Mouse (Mus musculus): Measurements from ENCODE around the gene Dot1l. TPM values are rescaled to one million over a fixed set of nuclear protein-coding genes. Genes with fewer than 3 reads are reported as not detected.

Dot1l gene
- polyA plus RNA-seq, 1 experiment from 2014 or later = 25.7 TPM

DNA sequence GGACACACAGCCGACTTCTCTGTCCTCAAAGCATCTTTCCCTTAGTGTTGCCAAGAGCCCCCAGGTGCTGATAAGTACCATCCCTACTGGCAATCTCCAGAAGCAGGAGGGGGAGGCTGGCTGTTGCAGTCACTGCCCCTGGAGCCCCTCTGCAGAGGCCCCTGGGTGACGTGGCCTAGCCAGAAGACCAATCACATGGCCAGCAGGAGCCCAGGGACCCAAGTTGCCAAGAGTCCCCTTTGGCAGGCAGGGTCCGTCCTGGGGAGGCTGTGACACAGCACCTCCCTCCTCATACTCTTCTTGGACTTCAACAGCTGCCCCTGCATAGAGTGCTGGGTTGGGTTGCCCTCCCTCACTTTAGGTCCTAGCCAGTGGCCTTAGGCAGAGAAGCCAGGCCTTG is 48.0 kb downstream of the Dot1l start:
- Histone ChIP-seq H3K36me3 (peaks cover 55% of the 10 kb centered on the region), H3K9ac (no peak overlapping the region), H3K9me3 (replicated peaks) (no peaks in the 10 kb centered on the region), H3K4me2 (no peak overlapping the region), H3K27me3 (replicated peaks) (peaks cover 5% of the 10 kb centered on the region), H3K4me3 (no peak overlapping the region), H3K4me1 (replicated peaks) (peaks cover 47% of the 10 kb centered on the region), H3K27ac (ENCODE audit: poor library complexity, severe bottlenecking) (no peak overlapping the region)
- 72% methylated on average over 3 of the region's 3 CpGs for WGBS
- no peak for ATAC-seq (ENCODE audit: insufficient number of reproducible peaks, low FRiP score)

DNA sequence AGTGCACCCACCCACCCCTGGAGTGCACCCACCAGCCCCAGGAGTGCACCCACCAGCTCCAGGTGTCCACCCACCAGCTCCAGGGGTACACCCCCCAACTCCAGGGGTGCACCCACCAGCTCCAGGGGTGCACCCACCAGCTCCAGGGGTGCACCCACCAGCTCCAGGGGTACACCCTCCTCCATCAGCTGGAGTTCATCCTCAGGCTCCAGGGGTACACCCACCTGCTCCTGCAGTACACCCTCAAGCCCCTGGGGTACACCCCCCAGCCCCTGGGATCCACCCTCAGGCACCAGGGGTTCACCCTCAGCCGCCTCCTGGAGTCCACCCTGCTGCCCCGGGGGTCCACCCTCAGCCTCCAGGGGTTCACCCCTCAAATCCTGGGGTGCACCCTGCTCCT is 49.3 kb downstream of the Dot1l start:
- H3K9ac ChIP-seq = peak overlapping the region; percentile 11

DNA sequence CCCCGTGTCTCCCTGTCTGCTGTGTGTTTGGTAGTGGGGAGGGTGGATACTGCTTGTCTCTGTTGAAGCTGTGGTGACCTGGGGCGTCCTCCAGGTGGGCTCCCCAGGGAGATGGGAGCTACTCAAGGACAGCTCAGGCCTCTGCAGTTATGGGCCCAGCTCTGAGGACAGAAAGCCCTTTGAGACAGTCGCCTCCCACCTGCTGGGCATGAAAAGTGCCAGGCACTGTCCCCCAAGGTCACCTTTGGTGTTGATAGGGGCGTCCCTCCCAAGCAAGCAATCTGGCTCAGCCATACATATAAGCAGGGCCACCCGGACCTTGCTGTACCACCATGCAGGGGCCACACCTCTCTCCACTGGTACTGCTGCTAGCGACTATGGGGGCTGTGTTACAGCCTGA is 49.9 kb downstream of the Dot1l start, which contains the start of gene Amh:
Gene Amh (plus strand): TSS at position 328 of the 400 bp plus-strand sequence.
- peaks cover 55% of the 10 kb centered on the region for H3K36me3 ChIP-seq
- no peak within 1 kb of the TSS for H3K4me3 ChIP-seq
- H3K9ac ChIP-seq = peak within 1 kb of the TSS; percentile 78
- H3K27ac ChIP-seq (ENCODE audit: poor library complexity, severe bottlenecking) = 0 out of 2 replicates have a peak within 1 kb of the TSS, but pooled peaks have one; percentile 12
- 0 out of 2 replicates have a peak within 1 kb of the TSS, but pooled peaks have one; percentile 80 for H3K4me2 ChIP-seq
- H3K9me3 ChIP-seq (replicated peaks) = no peaks in the 10 kb centered on the region
- peaks cover 57% of the 10 kb centered on the region for H3K4me1 ChIP-seq (replicated peaks)
- 56% methylated on average over 6 of the region's 6 CpGs for WGBS
- H3K27me3 ChIP-seq (replicated peaks) = peaks cover 12% of the 10 kb centered on the region
- ATAC-seq (ENCODE audit: insufficient number of reproducible peaks, low FRiP score) = no peak

More for the DNA sequence above, 49.3 kb downstream of the Dot1l start:
- ATAC-seq (ENCODE audit: insufficient number of reproducible peaks, low FRiP score) = no peak
- peaks cover 55% of the 10 kb centered on the region for H3K36me3 ChIP-seq
- no peak overlapping the region for H3K27ac ChIP-seq (ENCODE audit: poor library complexity, severe bottlenecking)
- no peak overlapping the region for H3K4me2 ChIP-seq
- H3K27me3 ChIP-seq (replicated peaks) = peaks cover 12% of the 10 kb centered on the region
- H3K4me3 ChIP-seq = no peak overlapping the region
- peaks cover 59% of the 10 kb centered on the region for H3K4me1 ChIP-seq (replicated peaks)
- H3K9me3 ChIP-seq (replicated peaks) = no peaks in the 10 kb centered on the region
- 95% methylated on average over 2 of the region's 2 CpGs for WGBS

DNA sequence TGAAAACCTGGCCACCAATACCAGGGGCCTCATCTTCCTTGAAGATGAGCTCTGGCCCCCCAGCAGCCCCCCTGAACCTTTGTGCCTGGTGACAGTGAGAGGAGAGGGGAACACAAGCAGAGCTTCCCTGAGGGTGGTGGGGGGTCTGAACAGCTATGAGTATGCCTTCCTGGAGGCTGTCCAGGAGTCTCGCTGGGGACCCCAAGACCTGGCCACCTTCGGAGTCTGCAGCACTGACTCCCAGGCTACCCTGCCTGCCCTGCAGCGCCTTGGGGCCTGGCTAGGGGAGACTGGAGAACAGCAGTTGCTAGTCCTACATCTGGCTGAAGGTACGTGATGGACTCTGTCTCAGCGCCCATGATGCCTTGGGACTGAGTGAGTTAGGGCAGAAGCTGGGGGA is 50.3 kb downstream of the Dot1l start:
- WGBS = 82% methylated on average over 5 of the region's 5 CpGs
- Histone ChIP-seq H3K9ac (peak overlapping the region; percentile 11; the same call in 1 of the 2 replicates), H3K9me3 (replicated peaks) (no peaks in the 10 kb centered on the region), H3K4me2 (no peak overlapping the region), H3K27ac (ENCODE audit: poor library complexity, severe bottlenecking) (no peak overlapping the region), H3K36me3 (peaks cover 51% of the 10 kb centered on the region), H3K4me1 (replicated peaks) (peaks cover 57% of the 10 kb centered on the region), H3K4me3 (no peak overlapping the region), H3K27me3 (replicated peaks) (peaks cover 16% of the 10 kb centered on the region)
- no peak for ATAC-seq (ENCODE audit: insufficient number of reproducible peaks, low FRiP score)

DNA sequence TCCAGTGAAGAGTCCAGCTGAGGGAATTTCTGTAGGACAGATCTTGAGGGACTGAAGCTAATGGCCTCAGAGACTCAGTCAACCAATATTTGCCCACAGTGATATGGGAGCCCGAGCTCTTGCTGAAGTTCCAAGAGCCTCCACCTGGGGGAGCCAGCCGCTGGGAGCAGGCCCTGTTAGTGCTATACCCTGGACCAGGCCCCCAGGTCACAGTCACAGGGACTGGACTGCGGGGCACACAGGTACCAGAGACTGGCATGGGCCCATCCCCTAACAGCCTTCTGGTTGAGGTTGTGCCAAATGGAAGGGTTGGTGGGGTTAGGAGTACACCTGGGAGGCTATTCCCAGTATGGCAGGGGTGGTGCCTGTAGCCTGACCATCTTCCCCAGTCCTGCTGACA is 50.9 kb downstream of the Dot1l start:
- Histone ChIP-seq H3K27ac (ENCODE audit: poor library complexity, severe bottlenecking) (no peak overlapping the region), H3K4me1 (replicated peaks) (peaks cover 60% of the 10 kb centered on the region), H3K4me2 (0 out of 2 replicates have a peak overlapping the region, but pooled peaks have one; percentile 80), H3K27me3 (replicated peaks) (peaks cover 17% of the 10 kb centered on the region), H3K9ac (peak overlapping the region; percentile 78; the same call in 1 of the 2 replicates), H3K9me3 (replicated peaks) (no peaks in the 10 kb centered on the region), H3K4me3 (no peak overlapping the region), H3K36me3 (peaks cover 45% of the 10 kb centered on the region)
- no peak for ATAC-seq (ENCODE audit: insufficient number of reproducible peaks, low FRiP score)
- WGBS = 18% methylated on average over 3 of the region's 3 CpGs

DNA sequence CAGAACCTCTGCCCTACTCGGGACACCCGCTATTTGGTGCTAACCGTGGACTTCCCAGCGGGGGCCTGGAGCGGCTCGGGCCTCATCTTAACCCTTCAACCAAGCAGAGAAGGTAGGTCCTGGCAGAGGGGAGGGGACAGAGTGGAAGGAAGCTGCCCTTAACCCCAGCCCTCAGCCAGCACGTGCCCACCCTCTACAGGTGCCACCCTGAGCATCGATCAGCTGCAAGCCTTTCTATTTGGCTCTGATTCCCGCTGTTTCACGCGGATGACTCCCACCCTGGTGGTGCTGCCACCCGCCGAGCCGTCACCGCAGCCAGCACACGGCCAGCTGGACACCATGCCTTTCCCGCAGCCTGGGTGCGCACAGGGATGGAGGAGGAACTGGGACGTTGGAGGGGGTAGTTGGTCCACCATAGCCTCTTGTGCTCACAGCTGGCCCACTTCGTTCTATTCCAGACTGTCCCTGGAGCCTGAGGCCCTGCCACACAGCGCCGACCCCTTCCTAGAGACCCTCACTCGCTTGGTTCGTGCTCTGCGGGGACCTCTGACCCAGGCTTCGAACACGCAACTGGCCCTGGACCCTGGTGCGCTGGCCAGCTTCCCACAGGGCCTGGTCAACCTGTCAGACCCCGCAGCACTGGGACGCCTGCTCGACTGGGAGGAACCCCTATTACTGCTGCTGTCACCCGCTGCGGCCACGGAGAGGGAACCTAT is 51.5 kb downstream of the Dot1l start:
- Histone ChIP-seq H3K9ac (peak overlapping the region; percentile 78), H3K9me3 (replicated peaks) (no peaks in the 10 kb centered on the region), H3K4me2 (peak overlapping the region; percentile 80), H3K36me3 (peaks cover 39% of the 10 kb centered on the region), H3K4me1 (replicated peaks) (peaks cover 60% of the 10 kb centered on the region), H3K27ac (ENCODE audit: poor library complexity, severe bottlenecking) (peak overlapping the region; percentile 66), H3K27me3 (replicated peaks) (peaks cover 17% of the 10 kb centered on the region), H3K4me3 (peak overlapping the region; percentile 51)
- ATAC-seq (ENCODE audit: insufficient number of reproducible peaks, low FRiP score) = no peak
- WGBS = 42% methylated on average over 34 of the region's 34 CpGs

DNA sequence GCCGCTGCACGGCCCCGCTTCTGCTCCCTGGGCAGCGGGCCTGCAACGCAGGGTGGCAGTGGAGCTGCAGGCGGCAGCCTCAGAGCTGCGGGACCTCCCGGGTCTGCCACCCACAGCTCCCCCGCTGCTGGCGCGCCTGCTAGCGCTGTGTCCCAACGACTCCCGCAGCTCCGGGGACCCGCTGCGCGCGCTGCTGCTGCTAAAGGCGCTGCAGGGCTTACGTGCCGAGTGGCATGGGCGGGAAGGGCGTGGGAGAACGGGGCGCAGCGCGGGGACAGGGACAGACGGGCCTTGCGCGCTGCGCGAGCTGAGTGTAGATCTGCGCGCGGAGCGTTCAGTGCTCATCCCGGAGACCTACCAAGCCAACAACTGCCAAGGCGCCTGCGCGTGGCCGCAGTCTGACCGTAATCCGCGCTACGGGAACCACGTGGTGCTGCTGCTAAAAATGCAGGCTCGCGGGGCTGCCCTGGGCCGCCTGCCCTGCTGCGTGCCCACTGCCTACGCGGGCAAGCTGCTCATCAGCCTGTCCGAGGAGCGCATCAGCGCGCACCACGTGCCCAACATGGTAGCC is 52.1 kb downstream of the Dot1l start:
- H3K9me3 ChIP-seq (replicated peaks) = no peaks in the 10 kb centered on the region
- 1% methylated on average over 58 of the region's 58 CpGs for WGBS
- peak overlapping the region; percentile 78 for H3K9ac ChIP-seq
- peaks cover 20% of the 10 kb centered on the region for H3K27me3 ChIP-seq (replicated peaks)
- peaks cover 32% of the 10 kb centered on the region for H3K36me3 ChIP-seq
- peaks cover 61% of the 10 kb centered on the region for H3K4me1 ChIP-seq (replicated peaks)
- ATAC-seq (ENCODE audit: insufficient number of reproducible peaks, low FRiP score) = peak; percentile 56
- H3K4me3 ChIP-seq = peak overlapping the region; percentile 51
- H3K27ac ChIP-seq (ENCODE audit: poor library complexity, severe bottlenecking) = peak overlapping the region; percentile 66
- H3K4me2 ChIP-seq = peak overlapping the region; percentile 80

DNA sequence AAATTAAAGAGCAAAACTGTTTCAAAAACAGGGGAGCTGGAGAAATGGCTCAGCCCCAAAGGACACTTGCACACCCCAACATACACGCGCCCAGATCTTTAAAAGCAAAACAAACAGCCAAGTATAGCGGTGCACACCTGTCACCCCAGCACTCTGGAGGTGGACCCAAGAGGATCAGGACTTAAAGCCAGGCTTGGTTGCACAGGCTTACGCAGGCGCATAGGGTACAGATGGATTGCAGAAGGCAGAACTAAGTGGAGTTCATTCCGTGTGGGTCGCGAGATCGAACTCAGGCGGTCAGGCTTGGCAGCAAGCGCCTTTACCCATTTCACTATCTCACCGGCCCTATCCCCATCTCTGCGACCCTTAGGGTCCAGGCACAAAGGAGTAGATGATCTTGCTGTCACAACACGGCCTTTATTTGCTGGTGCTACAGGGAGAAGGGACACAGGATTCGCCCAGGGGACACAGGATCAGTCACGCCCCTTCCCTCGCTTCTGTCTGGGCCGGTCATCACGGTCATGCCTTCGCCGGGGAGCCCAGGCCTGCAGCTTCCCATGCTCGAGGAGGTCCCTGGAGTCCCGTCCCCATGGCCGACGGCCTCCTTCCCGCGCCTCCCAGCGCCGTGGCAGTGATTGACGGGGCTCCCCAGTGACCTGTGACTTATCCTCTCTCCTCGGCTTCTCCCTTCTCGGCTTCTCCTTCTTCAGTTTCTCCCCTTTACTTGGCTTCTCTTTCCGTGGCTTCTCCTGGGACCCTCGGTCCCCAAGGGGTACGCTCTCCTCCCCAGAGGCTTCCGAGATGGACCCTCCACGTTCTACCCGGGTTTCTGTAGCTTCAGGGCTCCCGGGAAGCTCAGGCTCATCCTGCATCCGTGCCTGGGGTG is 53.3 kb downstream of the Dot1l start:
- Histone ChIP-seq H3K4me2 (peak overlapping the region; percentile 80), H3K9ac (peak overlapping the region; percentile 78), H3K9me3 (replicated peaks) (no peaks in the 10 kb centered on the region), H3K4me1 (replicated peaks) (peaks cover 69% of the 10 kb centered on the region), H3K4me3 (peak overlapping the region; percentile 51), H3K27ac (ENCODE audit: poor library complexity, severe bottlenecking) (peak overlapping the region; percentile 66), H3K27me3 (replicated peaks) (peaks cover 28% of the 10 kb centered on the region), H3K36me3 (peaks cover 20% of the 10 kb centered on the region)
- ATAC-seq (ENCODE audit: insufficient number of reproducible peaks, low FRiP score) = no peak
- 16% methylated on average over 40 of the region's 40 CpGs for WGBS

DNA sequence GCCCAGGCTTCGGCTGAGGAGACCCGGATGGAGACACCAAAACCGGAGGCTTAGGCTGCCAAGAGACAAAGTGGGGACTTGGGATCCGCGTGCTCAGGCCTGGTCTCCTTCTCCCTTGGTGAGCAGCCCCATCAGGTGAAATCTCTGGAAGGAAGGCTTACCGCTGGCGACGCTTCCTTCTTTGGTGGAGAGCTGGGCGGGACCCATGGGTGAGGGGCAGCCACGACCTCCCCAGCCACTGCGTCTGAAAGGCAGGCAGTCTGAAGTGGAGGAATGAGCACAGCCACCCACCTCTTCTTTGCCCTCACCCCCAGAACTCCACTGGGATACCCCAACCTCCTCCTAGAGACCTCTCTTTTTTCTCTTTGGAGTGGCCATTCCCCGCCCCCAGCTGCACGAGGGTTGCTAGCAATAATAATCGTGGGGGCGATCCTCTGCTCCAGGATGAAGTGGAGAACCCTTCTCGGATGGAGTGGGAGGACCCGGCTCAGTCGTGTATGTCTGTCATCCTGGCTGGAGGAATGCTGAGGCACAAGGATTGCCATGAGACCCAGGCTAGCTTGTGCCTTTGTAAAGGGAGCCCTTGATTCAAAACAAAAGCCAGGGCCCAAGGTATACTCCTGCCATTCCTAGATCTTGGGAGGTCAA is 54.1 kb downstream of the Dot1l start:
- Histone ChIP-seq H3K4me1 (replicated peaks) (peaks cover 69% of the 10 kb centered on the region), H3K27me3 (replicated peaks) (peaks cover 32% of the 10 kb centered on the region), H3K36me3 (peaks cover 13% of the 10 kb centered on the region), H3K27ac (ENCODE audit: poor library complexity, severe bottlenecking) (peak overlapping the region; percentile 17; the same call in 1 of the 2 replicates), H3K4me3 (peak overlapping the region; percentile 51), H3K9ac (peak overlapping the region; percentile 78), H3K9me3 (replicated peaks) (no peaks in the 10 kb centered on the region), H3K4me2 (peak overlapping the region; percentile 80)
- ATAC-seq (ENCODE audit: insufficient number of reproducible peaks, low FRiP score) = no peak
- WGBS = 7% methylated on average over 18 of the region's 18 CpGs

DNA sequence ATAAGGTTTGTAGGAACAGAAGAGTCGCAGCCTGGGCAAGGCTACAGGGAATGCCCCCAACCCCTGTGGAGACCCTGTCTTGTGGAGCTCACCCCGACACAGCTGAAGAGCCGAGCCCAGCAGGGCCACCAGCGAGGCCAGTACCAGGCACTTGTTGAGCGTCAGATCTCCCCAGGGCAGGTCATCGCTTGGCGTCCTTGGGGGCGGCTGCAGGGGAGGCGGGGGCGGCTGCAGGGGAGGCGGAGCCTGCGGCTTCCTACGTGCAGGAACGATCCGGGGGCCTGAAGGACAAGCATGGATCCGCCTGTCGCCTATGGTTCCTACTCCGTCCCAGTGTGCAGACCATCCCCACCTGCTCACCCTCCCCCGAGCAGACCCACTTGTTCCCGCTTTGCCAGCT is 55.1 kb downstream of the Dot1l start:
- WGBS = 2% methylated on average over 20 of the region's 20 CpGs
- H3K27ac ChIP-seq (ENCODE audit: poor library complexity, severe bottlenecking) = peak overlapping the region; percentile 34; the same call in 1 of the 2 replicates
- H3K27me3 ChIP-seq (replicated peaks) = peaks cover 32% of the 10 kb centered on the region
- H3K4me3 ChIP-seq = peak overlapping the region; percentile 22
- peaks cover 3% of the 10 kb centered on the region for H3K36me3 ChIP-seq
- no peaks in the 10 kb centered on the region for H3K9me3 ChIP-seq (replicated peaks)
- H3K4me1 ChIP-seq (replicated peaks) = peaks cover 62% of the 10 kb centered on the region
- no peak for ATAC-seq (ENCODE audit: insufficient number of reproducible peaks, low FRiP score)
- H3K4me2 ChIP-seq = peak overlapping the region; percentile 70
- peak overlapping the region; percentile 43 for H3K9ac ChIP-seq

All from heart, embryonic 12.5 days (tissue).